Mouse (Mus musculus) left cerebral cortex, adult 8-10 months (tissue): ENCODE results near the gene Rgs9bp. TPM values are rescaled to one million over a fixed set of nuclear protein-coding genes. Genes with fewer than 3 reads are reported as not detected.
"Not testable (repeated sequence)": the region's sequence is repeated elsewhere in the genome, so short reads cannot be mapped to it uniquely, and the experiment has no call there.

Source experiments
- DNase-seq, 2 experiments: peaks; one replicate each; pipeline ENCODE4 v3.0.0; 2022; ENCODE audit warnings: low spot score in 2 of 2
- total RNA-seq, 4 experiments: library from RNA; stranded (reverse); gene quantifications; 2 replicates each; pipeline ENCODE4 v1.2.4; 2022

The Rgs9bp gene
- total RNA-seq, 4 experiments from 2014 or later: 0.34 to 0.53 (median 0.36) TPM

DNA sequence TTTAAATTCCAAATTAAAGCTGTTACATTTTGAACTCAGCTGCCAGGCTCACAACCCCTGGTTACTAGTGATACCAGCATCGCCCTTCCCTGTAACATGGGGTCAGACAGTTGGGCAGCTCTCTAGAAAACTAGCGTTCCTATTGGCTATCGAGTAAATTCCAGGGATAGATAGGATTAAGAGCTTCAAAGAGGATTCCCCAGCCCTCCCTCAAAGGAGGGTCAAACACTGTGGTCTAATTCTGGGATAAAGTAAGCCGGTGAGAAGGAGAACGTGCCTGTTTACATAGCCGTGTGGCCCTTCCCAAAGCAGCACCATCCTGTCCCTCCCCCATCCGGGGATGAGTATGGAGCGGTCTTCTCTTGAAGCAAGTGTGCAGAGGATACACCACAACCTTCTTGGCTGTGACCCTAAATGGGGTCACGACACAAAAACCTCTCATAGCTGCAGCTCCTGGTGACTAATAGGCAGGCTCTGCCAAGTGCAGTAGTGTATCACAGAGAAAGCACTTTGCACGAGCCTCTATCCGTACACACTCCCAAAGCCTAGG lies 1.8 kb downstream of the Rgs9bp start:
- DNase-seq: no peak

DNA sequence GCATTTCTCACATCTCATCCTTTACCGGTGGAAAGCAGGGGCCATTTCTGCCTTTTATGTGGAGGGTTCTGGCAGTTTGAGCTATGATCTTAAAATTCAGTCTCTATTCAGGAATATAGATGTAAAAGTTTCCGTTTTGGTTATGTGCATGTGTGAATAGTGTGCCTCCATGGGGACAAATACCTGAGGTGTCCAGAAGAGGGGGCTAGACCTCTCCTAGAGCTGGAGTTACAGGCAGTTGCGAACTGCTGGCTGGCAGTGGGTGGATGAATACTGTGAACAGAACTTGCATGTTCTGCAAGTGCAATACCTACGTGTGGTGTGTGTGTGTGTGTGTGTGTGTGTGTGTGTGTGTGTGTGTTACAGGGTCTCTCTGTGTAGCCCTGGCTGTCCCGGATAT lies 2.7 kb downstream of the Rgs9bp start:
- DNase-seq: no peak

DNA sequence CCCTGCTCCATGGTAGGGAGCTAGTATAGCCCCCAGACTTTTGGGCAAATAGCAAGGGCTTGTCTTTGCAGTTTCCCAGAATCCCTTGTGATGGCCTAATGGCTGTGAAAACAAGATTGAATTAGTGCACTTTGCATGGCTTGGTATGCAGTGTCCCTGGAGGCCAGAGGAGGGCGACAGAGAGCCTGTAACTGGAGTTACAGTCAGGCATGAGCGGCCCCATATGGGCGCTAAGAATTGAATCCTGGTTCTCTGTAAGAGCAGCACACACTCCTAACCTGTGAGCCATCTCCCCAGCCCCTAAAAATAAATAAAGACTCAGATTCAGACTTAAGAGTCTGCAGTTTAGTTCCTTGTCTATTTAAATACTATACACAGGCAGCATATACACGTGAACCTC lies 5.5 kb downstream of the Rgs9bp start:
- no peak for DNase-seq

DNA sequence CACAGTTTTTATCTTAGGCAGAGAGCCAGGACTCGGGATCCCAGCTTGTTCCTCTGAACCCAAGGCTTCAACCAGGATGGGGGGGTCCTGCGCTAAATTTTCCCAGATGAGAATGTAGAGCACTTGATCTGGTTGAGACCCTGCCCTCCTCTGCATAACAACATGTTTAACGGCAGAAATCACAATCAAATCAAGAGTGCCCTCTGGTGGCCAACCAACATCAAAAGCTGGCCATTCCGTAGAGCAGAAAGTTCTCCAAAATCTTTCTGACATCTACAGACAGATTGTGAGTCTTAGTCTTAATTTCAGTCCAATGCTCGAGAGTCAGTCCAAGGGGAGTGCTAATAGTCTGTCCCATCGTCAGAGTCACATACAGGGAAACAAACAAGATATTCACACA lies 14.5 kb downstream of the Rgs9bp start:
- not testable (repeated sequence) for DNase-seq

DNA sequence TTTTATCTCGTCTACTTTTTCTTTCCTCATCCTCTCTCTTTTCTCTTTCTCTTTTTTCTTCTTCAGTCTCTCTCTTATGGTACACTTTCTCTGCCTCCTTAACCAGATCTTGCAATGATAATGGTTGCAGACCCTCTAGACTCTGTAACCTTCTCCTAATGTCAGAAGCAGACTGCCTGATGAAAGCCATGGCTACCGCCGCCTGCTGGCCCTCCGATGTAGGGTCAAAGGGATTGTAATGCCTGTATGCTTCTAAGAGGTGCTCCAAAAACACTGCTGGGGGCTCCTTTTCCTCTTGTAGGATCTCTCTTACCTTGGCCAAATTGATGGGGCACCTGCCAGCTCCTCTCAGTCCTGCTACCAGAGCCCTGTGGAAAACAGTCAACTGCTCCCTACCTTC lies 15.7 kb downstream of the Rgs9bp start:
- DNase-seq: not testable (repeated sequence)

DNA sequence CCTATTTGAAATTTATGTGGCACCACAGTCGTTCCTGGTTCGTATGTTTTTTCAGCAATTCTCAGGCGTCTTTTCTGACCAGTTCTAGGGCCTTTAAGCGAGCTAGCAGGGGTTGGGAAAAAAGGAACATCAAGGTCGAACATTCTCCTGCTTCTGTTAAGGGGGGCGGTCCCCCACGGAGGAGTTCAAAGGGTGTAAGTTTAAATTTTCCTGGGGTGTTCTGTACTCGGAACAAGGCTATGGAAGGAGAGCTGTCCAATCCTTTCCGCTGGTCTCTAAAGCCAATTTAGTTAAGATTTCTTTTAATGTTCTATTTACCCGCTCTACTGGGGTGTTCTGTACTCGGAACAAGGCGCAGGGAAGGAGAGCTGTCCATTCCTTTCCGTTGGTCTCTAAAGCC lies 19.4 kb downstream of the Rgs9bp start:
- not testable (repeated sequence) for DNase-seq

DNA sequence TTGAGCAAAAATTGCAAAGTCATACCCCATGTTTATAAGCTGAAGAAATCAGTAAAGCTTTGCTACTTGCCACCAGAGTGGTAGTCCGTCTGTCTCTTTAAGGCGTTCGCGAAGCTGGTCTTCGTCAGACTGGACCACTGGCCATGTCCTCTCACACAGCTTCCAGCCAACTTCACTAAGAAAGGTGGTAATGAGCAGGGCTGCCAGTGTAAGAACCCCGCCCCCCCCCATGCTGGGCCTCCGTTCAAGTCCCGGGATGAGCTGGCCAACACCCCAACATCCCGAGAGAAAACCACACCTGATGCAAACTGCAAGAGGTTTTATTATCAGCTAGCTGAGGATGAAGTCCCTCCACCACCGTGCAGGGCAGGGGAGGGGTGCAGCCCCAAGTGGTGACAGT lies 20.5 kb downstream of the Rgs9bp start:
- DNase-seq: not testable (repeated sequence)

DNA sequence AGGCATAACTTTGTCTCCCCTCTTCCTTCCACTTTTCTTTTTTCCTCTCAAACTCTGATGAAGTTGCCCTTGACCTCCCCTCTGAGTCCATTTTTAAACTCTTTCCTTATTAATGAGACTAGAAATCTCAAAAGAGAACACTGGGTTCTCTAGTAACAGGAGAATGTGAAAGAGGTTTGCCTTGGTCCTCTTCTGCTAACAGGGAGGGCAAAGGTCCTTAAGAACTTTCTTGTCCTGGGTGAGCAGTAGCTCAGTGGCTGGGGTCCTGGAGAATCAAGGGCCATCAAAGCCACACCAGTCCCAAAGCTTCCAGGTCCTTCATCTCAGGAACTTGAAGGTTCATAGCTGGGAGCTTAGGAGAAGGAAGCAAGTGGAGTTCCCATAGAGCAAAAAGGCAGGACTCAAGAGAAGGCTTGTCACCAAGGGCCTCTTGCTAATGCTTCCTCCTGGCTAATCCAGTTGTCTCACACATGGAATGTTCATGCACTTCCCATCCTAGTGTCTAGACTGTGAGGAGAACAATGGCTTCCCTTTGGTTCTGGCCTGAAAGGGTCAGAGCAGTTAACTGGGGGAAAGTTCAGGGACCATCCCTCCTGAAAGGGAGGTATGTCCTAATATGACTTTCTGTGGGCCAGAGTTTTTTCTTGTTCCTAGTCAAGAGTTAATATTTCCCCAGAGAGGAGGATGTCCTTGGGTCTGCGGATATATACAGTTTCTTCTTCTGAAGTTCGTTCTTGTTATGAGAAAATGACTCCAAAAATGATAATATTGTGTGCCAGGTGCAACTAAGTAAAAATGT lies 21.1 kb downstream of the Rgs9bp start:
- DNase-seq: no peak

DNA sequence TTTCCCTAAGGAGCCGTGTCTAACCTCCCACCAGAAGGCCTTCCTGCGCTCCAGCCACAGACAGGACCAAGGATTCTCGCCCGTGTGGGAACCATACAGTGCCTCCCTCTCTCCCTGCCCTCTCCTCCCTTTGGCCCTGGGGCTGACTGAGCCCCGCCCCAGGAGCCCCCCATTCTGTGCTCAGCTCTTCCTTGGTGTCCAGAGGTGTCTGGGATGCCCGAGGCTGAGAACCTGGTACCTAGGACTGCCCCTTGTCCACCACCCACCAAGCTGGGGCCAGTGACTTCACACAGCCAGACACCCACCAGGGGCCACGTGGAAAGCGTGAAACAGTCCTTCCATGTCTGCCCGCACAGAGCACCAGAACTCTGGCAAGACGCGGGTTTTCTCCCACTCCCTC lies 22.3 kb downstream of the Rgs9bp start:
- DNase-seq: no peak

DNA sequence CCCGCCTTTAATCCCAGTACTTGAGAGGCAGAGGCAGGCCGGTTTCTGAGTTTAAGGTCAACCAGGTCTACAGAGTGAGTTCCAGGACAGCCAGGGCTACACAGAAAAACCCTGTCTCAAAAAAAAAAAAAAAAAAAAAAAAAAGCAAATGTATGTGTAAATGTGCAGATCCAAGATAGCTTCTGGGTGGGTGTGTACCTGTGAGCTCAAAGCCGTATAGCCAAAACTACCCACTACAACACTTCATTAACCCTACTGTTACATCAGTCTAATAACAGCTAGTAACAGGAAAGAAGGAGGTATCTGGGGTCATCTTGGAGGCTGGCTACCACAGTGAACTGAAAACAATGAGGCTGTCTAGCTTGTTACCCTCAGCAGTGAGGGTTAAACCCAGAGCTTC lies 25.5 kb downstream of the Rgs9bp start:
- no peak for DNase-seq

DNA sequence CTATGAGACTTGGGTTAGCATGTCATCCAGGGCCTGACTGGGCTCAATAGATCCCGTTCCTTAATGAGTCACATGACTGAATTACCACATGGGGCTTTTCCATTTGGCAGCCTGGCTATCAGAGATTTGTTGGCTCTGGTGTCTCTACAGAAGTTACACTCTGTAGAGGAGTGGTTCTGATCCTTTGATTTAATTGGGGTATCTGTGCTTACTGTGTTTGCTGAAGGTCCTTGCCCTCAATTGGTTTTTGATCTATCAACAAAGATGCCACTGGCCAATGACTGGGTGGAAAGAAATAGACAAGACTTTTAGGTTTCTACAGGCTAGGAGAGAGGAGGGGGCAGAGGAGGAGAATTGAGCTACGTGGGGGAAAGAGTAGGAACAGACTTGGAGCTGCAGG lies 26.7 kb downstream of the Rgs9bp start:
- no peak for DNase-seq

DNA sequence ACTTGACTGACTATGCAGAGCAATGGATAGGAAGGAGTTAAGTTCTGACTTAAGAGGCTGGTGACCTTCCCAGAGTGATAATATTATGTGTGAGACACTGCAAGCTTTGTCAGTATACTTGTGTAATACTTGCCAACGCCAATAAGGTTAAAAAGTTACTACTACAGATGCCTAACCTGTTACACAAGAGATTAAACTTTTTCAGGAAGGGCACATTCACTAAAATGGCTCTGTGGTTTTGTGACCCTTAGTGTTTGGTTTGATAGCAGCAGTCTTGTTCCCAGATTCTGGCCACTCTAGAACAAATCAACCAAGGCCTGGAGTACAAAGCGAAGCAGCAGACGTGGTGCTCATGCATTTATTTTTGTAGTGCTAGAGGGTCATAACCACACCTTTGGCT lies 27.8 kb downstream of the Rgs9bp start:
- no peak for DNase-seq

DNA sequence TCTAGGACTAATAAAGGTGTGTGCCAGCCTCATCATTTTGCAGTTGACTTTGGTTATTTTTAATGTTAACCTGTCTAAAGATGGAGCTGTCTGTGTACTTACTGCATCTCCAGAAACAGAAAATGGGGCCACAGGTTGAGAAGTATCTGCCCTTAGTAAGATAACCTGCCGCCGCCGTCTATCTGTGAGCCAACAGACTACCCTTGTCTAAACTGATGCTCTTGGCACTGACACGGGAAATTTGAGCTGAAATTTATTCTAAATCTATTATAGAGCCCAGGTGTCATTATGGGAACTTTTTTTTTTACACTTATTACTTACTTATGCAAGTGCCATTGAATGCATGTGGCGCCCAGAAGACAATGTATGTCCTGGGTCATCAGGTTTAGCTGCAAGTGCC lies 28.5 kb downstream of the Rgs9bp start:
- DNase-seq: no peak

DNA sequence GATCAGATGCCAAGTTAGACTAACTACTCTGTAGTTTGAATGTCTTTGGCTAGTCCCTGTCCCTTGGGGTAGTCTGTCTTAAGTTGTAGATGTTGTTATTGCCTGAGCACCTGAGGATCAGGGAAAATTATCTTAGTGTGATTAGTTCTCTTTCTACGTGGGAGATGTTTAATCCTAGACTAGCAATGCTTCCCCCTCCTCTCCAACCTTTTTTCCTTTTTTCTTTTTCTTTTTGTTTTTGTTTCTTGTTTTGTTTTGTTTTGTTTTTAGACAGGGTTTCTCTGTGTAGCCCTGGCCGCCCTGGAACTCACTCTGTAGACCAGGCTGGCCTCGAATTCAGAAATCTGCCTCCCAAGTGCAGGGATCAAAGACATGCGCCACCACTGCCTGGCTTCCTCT lies 29.2 kb downstream of the Rgs9bp start, which contains the start of gene Nudt19:
Nudt19 (minus strand) TSS at position 100 of the 399 bp plus-strand sequence.
- DNase-seq: no peak

DNA sequence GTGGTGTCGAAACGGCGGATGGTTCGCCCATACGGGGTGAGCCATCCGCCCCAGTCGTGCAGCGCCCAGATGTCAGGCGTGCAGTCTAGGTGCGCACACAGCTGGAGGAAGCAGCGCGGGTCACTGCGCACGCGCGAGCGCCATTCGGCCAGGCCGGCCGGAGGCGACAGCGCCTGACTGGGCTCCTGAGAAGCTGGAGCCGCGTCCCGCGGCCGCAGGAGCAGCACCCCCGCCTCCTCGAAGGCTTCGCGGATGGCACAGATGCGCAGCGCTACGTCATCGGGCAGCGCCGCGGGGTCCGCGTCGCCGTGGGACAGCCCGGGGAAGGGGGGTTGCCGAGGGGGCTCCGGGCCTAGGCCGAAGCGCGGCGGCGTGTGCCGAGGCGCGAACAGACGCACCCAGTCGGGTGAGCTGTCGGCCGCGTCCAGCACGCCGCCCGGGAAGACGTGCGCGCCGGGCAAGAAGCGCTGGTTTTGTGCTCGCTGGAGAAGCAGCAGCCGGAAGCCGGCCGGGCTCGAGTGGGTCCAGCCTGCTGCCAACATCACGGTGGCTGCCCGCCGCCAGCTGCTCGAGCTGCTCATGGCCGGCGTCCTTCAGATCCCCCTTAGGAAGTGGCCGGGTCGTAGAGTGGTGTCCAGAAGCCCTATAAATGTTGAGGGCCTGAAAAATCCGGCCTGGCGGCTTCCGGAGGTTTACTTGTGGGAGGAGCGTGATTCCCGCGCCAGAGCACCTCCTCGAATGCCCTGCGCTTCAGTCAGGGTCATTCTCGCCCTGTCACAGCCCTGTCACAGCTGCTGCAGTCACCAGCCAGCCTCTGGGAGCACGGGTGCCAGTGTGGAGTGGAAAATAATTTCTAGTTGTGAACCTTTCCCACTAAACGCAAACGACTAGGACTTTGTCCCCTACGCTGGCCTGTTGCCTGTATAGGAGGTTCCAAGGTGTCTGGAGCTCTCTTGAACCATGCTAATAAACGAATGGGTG lies 29.9 kb downstream of the Rgs9bp start:
- peak; percentile 86 to 90 for DNase-seq

DNA sequence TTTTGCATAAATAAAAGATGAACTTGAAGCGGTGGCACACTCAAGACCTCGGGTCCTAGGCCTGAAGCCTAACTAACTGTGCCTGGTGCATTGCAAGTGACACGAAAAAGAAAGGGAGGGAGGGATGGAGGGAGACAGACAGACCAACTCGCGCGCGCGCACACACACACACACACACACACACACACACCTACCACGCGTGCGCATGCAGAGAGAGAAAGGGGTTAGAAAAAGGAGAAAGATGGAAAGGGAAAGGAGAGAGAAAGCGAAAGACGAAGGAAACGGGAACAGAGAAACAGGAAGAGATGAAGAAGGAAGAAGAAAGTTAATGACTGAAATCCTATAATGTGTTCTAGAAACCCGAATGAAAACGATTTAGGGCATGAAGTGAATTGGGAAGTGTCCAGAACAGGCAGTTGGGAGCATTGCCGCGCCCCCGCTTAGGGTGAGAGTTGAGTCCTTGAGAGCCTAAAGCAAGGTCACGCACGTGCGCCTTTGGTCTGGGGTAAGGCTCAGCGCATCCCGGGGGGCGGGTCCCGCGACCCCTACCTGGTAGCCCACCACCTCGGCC lies 30.7 kb downstream of the Rgs9bp start:
- DNase-seq: peak; percentile 8 to 23

DNA sequence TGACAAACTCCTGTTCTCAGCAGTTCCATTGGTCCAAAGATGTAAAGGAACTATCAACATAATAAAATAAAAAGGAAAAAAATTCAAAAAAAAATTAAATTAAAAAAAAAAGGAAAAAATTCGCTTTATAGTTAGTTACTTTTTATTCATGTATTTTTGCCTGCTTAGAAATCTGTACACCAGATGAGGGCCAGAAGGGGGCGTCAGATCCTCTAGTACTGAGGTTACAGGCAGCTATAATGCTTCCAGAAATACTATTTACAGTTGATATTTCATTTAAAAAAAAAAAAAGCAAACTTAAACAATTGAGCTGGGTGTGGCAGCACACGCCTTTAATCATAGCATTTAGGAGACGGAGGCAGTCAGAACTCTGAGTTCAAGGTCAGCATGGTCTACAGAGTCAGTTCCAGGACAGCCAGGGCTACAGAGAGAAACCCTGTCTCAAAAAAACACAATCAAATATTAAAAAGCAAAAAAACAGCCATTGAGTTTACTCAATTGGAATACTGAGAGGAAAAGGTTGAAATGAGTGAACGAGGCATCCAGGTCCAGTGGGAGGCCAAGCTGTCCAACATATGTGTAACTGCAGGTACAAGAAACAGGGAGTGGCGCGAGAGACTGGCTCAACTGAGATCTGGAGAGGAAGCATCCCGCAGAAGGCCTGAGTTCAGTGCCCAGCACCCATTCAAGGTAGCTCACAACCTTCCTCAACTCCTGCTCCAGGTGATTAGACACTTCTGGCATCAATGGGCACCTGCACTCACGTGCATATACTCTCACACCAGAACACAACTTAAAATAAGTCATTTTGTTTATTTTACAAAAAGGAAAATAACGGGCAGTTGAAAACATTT lies 31.4 kb downstream of the Rgs9bp start:
- peak; percentile 11 for DNase-seq

DNA sequence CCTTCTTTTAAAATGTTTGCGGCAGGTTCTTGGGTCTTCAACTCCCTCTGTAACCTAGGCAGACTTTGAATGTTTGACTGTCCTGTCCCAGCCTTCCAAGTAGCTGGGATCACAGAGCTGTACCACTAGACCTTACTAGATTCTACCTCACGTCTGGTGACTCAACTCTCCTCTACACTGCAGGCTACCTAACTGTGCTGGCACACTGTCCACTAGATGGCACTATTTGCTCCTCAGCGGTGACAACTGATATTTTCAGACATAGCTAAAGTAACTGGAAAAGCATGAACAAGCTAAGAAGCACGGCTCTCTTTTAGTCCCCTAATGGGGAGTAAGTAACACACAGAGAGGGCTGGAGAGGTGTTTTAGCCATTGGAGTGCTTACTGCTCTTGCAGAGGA lies 39.5 kb downstream of the Rgs9bp start:
- DNase-seq: peak; percentile 21 to 40

DNA sequence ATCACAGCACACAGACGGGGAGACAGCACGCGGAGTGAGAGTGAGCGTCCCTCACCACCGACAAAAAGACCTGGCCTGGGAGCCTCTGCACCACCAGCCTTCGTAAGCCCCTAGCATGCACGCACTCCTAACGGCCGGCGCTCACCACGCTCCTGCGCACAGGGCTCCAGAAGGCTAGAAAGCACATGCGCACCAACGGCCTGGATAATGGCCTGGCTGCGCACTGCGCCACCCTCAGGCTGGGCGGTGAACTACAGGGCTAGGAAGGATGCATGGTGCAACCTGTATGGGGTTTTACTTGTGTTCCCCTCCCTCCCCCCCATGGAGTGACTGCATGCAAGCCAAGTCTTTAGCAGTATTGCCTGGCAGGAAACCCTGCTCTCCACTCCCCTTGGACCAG lies 47.8 kb downstream of the Rgs9bp start, which contains the start of gene Tdrd12:
Tdrd12 (minus strand) TSS at position 184 of the 400 bp plus-strand sequence.
- no peak for DNase-seq

DNA sequence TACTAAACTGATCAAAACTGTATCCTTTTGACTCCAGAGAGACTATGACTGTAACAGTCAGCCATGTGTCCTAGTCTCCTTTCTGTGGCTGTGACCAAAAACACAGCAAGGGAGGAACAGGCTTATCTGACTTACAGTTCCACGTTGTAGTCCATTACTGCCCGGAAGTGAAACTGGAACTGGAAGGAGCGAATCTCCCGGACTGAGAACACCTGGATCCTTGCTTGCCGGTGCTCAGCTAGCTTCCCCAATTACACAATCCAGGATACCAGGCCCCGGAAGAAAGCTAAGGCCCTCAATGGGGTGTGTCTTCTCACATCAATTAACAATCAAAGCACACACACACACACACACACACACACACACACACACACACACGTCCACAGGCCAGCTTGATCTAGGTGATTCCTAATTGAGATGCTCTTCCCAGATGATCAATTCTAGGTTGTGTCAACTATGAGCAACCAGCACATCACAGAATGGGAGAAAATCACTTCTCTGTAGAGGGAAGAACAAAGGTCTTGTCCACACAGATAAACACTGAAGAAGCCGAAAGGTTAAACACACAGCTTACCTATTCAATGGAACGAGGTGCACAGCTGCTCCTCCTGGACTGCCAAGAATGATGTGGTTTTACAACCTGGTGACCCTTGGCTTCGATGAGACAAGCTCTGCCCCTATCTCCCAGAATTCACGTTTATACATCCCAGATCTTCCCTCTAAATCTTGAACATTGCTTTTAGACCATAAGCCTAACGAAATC lies 49.5 kb downstream of the Rgs9bp start:
- no peak for DNase-seq
